Mouse (Mus musculus): ENCODE data around the gene Adprhl2. TPM values are rescaled to one million over a fixed set of nuclear protein-coding genes. Genes with fewer than 3 reads are reported as not detected.

Gene Adprhl2
- total RNA-seq, 4 experiments from 2014 or later = 26.9 to 32.0 (median 31.2) TPM

DNA sequence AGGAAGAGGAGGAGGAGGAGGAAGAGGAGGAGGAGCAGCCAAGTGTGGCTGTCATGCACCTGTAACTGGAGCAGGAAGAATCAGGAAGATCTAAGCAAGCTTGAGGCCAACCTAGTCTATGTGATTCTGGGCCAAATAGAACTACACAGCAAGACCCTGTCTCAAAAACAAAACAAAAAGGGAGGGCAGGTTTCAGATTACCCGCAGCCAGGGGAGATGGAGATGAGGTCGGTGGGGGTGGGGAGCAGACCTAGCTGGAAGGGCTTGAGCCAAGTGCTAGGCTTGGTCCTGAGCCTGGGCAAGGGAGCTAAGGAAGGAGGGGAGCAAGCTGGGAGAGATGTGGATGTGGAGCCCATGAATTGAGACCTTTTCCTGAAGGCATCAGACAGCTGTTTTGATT, 14.7 kb downstream of the Adprhl2 start:
- no peak for DNase-seq (ENCODE audit: low spot score in 2 of 2)

DNA sequence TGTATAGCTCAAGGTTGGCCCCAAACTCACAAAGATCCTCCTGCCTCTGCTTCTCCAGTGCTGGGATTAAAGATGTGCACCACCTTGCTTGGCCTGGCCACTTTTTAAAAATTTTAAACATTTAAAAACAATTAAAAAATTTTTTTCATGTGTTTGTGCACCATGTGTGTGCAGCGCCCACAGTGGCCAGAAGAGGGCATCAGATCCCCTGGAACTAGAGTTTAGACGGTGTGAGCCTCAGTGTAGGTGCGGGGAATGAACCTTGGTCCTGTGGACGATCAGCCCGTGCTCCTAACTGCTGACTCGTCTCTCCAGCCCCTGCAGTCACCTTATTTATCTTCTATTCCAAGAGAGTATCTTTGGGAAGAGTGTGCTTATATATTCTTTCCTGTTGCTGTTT, 15.4 kb downstream of the Adprhl2 start:
- no peak for DNase-seq (ENCODE audit: low spot score in 2 of 2)

DNA sequence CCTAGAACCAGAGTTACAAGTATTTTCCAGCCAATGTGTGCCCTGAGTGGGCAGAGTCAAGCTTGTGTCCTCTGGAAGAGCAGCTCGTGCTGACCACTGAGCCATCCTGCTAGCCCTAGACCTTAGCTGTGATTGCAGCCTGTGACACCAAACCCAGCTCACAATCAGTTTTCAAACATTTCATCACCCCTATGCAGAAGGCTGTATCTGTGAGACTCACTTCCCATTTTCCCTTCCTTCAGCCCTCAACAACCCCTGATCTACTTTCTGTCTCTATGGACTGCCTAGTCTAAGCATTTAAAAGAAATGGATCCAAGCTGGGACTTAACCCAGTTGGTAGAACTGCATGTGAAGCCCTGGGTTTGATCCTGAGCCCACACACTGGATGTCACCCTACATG, 16.1 kb downstream of the Adprhl2 start:
- no peak for DNase-seq (ENCODE audit: low spot score in 2 of 2)

DNA sequence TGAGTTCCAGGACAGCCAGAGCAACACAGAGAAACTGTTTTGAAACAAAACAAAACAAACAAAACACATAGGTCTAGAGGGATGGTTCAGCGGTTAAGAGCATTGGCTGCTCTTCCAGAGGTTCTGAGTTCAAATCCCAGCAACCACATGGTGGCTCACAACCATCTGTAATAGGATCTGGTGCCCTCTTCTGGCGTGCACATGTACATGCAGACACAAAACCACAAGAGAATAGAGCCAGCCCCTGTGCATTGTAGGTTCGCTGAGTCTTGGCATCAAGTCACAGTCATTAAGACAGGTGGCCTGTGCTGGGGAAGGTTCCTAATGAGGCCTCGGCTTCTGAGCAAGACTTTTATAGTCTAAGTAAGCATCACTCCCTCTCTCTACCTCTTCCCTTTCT, 17.6 kb downstream of the Adprhl2 start:
- no peak for DNase-seq (ENCODE audit: low spot score in 2 of 2)

DNA sequence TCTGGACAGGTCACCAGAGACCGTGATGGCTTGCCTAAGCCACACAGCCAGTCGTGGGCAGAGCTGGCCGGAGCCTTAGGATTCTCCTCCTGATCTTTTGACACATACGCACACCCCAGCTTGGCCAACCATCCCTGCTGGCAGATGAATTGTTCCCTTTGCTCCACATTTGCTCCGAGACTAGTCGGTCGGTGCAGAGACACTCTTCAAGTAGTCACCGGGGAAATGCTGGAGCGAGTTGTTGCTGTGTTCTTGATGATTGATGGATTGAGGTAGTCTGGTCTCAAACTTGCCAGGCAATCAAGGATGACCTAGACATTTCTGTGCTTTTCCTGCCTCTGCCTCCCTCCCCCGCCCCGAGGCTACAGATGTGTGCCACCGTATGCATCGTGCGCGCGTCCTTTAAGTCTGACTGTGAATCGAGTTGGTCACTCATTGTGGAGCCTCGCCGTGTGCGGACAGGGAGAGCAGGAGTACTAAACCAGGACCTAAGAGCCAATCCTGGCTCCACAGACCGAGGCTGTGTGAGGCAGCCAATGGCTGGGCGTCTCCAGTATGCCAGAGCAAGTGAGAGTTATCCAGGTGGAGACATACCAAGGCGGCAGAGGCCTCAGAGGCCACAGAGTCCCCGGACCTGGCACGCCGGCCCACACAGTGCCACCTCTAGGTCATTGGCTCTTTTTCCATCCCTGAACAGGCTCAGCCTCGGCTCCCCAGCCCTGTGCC, 19.8 kb downstream of the Adprhl2 start:
- no peak for DNase-seq (ENCODE audit: low spot score in 2 of 2)

DNA sequence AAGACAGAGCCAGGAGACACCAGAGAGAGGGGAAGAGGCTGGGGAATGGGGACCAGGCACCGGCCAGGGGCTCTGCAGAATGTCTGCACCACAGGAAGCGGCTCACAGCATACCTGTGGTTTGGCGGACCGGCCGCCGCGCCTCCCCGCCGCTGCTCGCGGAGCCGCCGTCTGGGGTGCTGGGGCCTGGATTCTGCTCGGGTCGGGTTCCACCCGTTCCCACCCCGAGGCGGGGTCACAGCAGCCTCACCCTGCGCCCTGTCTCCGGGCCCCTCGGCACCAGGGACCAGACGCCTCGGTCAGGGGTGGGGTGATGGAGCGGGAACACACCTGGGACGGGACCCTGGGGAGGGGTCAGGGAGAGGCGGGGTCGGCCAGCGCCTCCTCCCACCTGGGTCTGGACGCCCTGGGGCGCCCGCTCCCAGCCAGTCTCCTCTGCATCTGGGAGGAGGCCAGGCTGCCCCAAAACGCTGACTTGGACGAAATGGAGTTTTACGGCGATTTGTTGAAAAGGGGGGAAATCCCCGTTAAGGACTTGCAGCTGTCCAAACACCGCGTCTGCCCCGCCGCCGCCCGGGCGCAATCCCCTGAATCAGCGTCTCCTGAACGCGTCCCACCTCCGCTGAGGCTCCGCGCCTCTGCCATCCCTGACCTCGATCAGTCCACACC, 20.5 kb downstream of the Adprhl2 start:
- DNase-seq (ENCODE audit: low spot score in 2 of 2) = no peak

DNA sequence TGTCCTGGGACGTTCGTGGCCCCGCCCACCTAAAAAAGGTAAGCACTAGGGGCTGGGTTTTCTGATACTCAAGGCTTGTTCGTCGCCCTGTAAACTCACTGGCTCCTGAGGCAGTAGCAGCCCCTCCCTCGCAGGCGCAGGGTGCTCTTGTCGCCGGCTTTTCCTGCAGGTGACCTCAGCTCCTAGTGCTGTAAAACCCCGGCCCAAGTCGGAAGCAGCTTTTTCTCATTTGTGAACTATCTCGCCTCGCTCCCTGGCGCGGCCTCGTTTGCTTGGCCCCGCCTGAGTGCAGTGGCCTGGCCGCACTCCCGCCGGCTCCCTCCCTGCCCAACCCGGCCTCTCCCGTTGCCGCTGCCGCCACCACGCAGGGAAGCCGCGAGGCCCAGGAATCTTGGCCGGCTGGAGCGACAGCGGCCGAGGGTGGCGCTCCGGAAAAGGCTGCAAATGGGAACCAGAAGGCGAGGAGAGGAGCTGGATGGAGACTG, 24.8 kb downstream of the Adprhl2 start:
- no peak for DNase-seq (ENCODE audit: low spot score in 2 of 2)

DNA sequence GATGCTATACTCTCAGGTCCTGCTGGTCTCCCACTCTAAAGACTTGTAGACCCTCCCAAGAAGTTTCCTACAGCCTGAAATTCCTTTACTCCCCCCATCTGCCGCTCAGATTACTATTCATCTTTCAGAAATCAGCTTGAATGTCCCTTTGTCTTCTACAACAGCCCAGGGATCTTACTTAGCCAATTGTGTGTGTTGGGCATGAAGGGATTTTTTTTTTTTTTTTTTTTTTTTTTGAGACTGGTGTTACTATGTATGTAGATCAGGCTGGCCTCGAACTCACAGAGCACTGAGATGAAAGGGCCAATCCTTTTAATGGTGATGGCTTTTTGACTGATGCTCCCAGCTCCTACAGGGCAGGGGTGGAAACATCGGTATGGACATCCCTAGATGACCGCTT, 25.6 kb downstream of the Adprhl2 start:
- DNase-seq (ENCODE audit: low spot score in 2 of 2) = no peak

DNA sequence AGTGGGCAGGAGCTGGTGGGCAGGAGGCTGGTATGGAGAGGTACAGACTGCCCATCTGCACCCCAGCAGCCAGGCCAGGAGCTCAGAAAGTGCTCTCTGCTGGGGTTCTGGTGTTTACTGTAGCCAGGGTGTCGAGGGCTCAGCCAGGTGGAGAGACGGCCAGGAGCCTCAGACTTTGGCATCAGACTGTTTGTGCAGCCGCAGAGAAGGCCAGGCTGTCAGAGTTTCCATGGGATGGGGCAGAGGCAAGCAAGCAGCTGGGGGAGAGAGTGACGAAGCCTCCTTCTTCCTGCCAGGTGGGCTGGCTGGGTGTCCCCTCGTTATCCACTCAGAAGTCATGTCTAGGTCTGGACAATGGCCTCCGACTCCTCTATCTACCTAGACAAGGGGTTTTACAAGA, 26.4 kb downstream of the Adprhl2 start:
- DNase-seq (ENCODE audit: low spot score in 2 of 2) = no peak

DNA sequence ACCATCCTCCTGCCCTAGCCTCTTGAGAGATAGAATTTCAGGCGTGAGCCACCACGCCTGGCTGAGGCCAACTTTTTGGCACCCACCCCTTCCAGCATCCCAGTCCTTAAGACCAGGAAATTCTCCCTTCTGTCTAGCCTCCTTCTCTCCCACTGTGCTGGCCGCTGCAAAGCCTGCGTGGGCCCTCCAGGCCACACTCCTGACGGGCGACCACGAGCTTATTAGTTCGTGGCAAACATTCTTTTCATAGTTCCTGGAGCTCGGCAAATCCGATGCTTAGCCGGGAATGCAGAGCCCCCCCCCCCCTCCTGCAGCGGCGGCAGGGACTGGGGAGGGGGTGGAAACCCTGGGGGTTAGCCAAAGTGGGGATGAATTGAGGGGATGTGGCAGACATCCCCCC, 30.3 kb downstream of the Adprhl2 start:
- DNase-seq (ENCODE audit: low spot score in 2 of 2) = no peak

DNA sequence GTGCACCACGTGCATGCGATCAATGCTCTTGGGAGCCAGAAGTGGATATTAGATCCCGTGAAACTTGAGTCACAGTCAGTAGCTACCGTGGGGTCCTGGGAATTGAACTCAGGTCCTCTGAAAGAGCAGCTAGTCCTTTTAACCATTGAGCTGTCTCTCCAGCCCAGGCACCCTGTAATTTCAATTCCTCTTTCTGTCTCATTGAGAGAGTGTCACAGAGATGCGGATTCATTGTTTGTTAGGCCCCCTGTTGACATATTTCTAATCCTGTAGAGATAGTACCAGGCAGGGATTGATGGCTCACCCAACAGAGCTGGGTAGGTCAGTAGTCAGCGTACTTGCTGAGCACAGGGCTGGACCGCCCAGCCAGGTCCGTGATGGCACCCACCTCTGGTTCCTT, 31.2 kb downstream of the Adprhl2 start:
- DNase-seq (ENCODE audit: low spot score in 2 of 2) = no peak

DNA sequence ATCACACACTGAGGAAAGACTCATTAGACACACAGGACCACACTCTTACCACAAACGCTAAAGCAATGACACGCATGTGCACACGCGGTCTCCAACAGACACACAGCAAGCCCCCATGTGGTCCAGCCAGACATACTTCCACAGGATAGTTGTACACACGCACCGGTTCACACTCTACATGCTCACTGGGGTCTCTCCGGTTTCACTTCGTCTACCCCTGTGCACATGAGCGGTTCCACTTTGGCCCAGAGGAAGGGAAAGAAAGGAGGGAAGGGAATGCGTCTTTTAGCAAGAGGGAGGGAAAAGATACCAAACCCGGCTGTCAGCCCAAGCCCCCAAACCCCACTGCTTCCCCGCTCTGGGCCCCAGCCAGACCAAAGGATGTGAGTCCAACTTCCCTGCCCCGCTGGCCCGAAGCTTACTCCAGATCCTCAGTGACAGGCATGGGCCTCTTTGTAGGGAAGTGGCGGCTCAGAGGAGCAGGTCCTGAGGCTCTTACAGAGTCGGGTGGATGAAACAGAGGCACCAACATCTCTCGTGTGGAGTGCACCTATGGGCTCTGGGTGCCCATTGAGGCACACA, 33.3 kb downstream of the Adprhl2 start:
- DNase-seq (ENCODE audit: low spot score in 2 of 2) = no peak

DNA sequence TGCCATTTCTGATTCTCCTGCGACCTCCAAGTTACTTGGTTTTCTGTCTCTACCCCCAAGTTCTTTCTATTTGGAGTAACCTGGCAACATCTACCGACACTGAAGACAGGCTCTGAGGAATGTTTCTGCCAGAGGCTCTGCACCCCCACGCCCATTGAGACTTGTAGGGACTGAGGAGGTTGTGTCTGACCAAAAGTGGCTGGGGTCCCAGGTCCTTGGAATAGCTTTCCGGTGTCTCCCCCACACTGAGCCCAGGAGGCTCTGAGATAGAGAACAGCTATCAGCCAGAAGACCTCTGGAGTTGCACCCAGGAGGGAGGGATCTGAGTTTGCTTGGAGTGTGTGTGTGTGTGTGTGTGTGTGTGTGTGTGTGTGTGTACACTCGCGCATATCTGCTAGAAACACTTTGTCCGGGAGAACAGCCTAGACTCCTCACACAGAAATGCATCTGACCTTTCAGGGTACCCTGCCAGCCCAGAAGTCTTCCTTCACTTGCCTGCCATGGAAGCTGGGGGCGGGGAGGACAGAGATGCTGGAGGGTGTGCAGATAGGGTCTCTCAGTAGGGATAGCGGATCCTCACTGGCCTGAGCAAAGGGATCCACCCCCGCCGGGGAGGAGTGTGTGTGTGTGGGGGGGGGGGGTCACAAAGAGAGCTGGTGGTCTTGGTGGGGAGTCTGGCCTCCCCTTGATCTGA, 34.1 kb downstream of the Adprhl2 start:
- no peak for DNase-seq (ENCODE audit: low spot score in 2 of 2)

DNA sequence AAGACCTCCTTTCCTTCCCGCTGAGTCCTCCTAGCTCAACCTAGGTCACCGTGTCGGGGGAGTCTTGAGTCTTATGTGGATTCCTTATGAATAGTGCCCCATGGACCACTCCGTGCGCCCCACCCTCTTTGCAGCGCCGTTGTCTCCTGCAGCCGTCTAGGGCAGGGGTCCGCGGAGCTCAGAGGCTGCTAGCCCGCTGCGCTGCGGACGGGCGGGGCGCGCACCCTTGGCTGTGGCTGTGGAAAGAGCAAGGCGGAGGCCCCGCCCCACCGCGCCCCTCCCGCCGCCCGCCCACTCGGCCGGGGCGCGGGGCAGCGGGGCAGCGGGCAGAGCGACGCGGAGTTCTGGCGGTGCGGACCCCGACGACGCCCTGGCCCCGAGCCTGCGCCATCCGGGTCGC, 35.0 kb downstream of the Adprhl2 start, which contains the start of gene Col8a2:
Col8a2 (plus strand) TSS at position 302 of the 400 bp plus-strand sequence.
- no peak for DNase-seq (ENCODE audit: low spot score in 2 of 2)

DNA sequence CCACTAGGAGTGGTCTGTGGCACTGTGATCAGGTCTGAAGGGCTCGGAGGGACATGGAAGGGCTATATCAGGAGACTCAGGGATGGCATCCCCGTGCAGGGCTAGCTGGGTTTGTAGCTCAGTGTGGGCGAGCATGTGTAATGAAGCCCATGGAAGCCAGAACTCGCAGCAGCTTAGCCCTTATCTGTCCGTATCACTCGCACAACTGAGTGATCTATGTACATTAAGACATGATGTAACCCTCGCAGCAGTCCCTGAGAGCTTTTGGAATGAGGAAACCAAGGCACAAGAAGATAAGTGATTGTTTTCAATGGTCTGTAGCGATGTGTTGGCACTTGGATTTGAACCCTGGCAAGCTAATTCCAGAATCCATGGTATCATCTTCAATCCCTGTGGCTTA, 37.9 kb downstream of the Adprhl2 start:
- DNase-seq (ENCODE audit: low spot score in 2 of 2) = no peak

DNA sequence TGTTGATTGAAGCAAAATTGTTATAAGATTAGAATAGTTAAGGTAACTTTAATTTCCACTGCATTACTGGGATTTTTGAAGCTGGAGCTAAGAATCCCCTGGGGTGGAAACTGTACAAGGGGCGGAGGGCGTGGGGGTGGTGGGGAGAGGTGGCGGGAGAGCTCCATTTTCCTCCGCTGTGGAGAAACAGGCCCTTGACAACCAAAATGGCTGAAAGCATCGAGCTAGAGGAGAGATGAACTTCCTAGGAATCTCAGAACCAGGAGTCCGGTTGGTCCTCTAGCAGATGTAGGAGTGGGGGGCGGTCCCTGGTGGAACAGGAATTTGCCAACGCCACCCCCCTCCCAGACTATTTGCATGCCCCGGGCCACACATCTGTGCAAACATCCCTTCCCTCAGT, 39.8 kb downstream of the Adprhl2 start:
- no peak for DNase-seq (ENCODE audit: low spot score in 2 of 2)

DNA sequence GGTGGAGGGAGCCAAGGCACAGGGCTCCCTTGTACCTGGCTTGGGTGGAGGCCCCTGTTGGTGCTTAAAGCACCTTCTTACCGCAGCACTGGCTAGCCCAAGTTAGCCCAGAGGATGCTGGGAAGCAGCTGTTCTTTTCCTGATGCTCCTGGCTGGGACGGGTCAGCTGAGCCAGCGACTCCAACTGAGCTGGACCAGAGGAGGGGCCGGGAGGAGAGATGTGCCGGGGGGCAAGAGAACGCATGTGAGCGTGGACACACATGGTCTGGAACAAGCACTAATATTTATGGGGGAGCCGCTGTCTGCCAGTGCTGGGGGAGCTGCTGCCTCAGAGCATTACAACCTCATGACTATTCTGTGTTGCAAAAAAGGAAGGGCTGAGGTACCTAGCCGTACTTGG, 42.5 kb downstream of the Adprhl2 start:
- DNase-seq (ENCODE audit: low spot score in 2 of 2) = no peak

DNA sequence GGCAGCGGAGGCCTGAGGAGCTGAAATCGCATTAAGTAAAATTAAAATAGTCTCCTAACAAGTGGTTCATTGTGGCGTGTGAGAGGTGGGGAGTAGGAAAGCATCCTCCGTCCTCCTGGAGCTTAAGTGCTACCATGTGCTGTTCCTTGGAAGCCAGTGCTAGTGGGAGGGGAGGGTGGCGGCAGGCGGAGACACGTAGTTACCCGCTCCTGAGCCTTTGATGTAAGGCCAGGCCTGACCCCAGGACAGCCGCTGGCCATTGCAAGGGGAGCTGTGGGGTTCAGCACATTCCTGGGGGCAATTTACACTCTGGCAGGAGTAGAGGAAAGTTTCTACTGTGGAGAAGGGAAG, 43.0 kb downstream of the Adprhl2 start:
- no peak for DNase-seq (ENCODE audit: low spot score in 2 of 2)

DNA sequence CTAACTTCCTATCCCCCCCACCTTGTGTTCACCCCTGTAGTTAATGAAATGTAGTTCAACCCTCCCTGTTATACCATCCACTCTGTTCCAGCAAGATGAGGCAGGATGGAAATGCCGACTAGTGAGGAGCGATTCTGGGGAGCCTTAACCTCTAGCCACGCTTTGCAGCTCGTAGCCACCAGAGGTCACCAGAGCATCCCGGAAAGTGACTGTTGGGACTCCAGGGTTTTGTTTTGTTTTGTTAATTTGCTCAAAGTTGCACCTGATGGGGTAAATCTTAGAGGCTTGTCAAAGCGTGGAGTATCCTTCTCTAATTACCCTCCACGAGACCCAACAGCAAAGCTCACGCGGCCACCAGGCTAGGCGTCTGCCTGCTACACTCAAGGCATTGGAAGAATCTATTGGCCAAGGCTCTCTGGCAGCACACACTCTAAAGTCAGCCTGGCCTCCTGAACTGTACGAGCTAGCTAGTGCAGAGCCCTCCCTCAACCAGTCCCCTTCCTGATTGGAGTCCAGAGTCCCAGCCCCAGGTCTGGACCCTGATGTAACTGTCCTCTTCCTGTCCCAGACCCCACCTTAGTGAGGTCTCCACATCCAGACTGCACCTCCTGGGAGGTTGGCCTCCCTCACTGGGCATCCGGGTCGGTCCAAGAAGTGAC, 43.5 kb downstream of the Adprhl2 start:
- DNase-seq (ENCODE audit: low spot score in 2 of 2) = no peak

DNA sequence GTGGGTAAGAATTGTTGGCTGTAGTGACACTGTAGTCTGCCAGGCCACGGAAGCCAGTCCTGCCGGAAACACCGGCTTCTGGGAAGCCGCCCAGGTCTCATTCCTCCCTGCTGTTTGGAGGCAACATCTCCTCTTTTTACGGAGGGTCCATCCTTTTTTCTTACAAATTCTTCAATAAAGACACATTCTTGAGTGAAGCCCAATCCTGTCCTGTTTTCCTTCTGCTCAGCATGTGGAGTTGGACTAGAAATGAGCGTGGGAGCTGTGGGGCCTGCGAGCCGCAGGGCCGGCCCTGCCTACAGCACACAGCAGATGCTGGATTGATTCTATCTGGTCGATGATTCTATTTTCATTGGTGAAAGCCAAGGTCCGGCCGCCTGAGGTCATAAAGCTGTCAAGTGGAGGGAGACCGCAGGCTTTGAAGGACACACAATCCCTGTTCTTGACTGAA, 45.8 kb downstream of the Adprhl2 start:
- DNase-seq (ENCODE audit: low spot score in 2 of 2) = no peak

DNA sequence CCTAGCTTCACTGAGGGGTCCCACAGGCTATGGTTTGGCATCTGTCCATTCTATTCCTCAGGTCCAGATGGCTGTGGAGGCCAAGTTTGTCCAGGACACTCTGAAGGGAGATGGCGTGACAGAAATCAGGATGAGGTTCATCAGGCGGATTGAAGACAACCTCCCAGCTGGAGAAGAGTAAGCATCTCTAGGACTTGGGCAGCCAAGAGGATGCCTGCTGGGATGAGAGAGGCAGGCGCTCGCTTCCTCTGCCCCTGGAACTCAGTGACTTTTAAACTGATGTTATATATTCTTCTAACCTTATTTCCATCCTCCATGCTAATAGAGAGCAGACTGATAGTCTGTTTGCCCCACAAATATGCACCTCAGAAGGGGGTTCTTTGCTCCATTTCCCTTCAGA, 46.4 kb downstream of the Adprhl2 start:
- no peak for DNase-seq (ENCODE audit: low spot score in 2 of 2)

DNA sequence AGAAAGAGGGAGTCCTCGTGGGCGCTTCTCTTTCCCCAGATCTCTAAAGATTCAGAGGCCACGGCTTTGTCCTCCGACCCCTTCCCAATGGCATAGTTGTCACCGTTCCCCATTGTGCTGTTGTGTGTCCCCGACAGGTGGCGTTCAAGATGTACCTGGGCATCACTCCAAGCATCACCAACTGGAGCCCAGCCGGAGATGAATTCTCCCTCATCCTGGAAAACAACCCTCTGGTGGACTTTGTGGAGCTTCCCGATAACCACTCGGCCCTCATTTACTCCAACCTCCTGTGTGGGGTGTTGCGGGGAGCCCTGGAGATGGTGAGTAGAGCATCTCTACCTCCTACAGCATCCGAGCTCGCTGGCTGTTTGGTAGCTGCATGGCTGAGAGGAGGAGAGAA, 47.8 kb downstream of the Adprhl2 start:
- DNase-seq (ENCODE audit: low spot score in 2 of 2) = no peak
